Mouse (Mus musculus) right cerebral cortex, postnatal 36 days (tissue): ENCODE measurements around the gene Clec11a.
"Not testable (repeated sequence)": the region's sequence is repeated elsewhere in the genome, so short reads cannot be mapped to it uniquely, and the experiment has no call there.

ENCODE experiments used
- DNase-seq, 2 experiments: peaks; one replicate each; pipeline ENCODE4 v3.0.0; 2022; ENCODE audit warnings: low spot score in 2 of 2, mixed read lengths in 1 of 2

Gene Clec11a

GRCm38 (mm10) chr7:44322290-44322689 lies 15.6 kb upstream of the Clec11a start:
- no peak for DNase-seq

DNA sequence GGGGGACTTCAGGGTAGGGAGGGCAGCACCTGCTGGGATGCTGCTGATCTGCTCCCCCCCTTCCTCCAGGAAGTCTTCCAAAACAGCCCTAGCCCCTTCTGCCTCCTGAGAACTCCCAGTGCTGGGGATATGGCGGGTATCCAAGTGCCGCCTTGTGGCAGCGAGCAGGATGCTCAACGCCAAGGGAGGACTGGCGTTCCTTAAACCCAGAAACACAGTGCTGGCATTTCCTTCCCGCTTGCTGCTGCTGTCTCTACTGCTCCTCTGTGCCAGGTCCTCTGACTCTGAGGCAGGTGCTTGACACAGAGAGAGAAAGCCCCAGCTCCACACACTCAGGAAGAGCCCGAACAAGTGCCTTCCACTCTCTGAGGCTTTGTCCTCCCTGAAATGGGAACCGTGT lies 14.2 kb upstream of the Clec11a start:
- no peak for DNase-seq

GRCm38 (mm10) chr7:44317913-44318312 lies 11.2 kb upstream of the Clec11a start:
- DNase-seq = no peak

GRCm38 (mm10) chr7:44312484-44312883 lies 5.8 kb upstream of the Clec11a start:
- DNase-seq = no peak

GRCm38 (mm10) chr7:44311713-44312304 lies 5.1 kb upstream of the Clec11a start:
- DNase-seq = no peak

GRCm38 (mm10) chr7:44310878-44311712 lies 4.4 kb upstream of the Clec11a start:
- DNase-seq = peak; percentile 73 to 80

GRCm38 (mm10) chr7:44310285-44310877 lies 3.7 kb upstream of the Clec11a start:
- no peak for DNase-seq

DNA sequence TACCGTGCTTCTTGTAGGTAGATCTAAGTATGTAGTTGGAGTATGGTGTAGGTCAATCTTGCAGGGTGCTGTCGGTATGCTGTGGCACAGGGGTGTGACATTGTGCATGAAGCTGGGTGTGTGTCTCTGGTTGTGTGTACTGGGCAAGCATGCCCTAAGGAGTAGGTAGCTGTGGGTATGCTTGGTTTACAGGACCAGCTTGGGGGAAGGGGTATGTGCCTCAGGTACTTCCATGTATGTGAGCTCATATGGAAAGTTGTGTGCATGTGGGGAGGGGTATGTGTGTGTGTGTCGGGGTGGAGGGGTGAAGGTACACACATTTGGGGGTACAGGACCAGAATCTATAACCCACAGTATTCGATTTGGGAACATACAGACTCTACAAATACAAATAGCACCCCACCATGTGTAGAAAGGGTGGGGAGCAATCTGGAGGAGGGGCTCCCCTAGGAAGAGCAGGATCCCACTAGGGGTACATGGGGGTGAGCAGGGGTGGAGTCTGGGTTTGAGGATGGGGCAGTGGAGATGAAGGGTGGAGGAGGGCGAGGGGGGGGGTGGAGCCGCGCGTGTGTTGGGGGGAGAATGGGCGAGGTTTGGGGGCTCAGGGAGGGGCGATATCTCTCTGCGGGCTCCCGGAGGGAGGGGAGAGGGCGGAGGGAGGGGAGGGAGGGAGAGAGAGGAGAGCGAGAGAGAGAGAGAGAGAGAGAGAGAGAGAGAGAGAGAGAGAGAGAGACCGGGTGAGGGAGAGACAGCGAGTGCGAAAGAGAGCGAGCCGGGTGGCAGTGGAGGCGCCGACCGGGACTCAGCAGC lies 3.0 kb upstream of the Clec11a start, which contains the start of gene Shank1:
TSS of gene Shank1 (plus strand) at position 779 of the 810 bp plus-strand sequence.
- DNase-seq = no peak

DNA sequence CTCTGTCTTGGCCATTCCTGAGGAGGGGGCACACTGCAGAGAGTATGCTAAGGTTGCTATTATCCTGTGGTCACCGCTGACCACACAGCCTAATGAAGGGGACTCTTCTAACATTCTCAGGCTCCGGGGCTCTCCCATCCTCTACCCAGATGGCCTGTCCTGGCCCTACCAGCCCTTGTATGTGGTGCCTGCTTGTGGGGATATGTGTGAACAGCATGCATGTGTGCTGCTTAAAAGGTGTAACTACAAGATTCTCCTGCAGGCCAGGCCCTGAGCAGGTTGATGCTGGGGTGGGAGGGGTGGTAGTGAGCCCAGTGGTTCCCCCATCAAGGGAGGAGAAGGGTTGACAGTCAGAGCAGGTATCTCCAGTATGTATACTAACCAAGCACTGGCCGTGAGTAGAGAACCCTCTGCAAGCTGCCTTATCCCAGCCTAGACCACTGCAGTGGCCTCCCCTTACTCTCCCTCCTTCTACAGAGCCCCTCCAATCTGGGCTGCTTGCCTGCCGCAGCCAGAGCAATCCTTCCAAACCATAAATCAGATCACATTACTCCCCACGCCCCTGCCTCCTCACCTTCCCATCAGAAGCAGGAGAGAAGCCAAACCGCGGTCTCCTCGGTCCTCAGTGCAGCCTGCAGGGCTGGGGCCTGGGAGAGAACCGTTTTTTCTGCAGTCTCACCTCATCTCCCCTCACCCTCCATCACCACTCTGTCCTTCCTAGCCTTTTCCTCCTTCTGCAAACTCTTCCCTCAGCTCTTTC lies 739 bp upstream of the Clec11a start:
- no peak for DNase-seq

GRCm38 (mm10) chr7:44305686-44306085 lies 1.0 kb downstream of the Clec11a start:
- DNase-seq = no peak

DNA sequence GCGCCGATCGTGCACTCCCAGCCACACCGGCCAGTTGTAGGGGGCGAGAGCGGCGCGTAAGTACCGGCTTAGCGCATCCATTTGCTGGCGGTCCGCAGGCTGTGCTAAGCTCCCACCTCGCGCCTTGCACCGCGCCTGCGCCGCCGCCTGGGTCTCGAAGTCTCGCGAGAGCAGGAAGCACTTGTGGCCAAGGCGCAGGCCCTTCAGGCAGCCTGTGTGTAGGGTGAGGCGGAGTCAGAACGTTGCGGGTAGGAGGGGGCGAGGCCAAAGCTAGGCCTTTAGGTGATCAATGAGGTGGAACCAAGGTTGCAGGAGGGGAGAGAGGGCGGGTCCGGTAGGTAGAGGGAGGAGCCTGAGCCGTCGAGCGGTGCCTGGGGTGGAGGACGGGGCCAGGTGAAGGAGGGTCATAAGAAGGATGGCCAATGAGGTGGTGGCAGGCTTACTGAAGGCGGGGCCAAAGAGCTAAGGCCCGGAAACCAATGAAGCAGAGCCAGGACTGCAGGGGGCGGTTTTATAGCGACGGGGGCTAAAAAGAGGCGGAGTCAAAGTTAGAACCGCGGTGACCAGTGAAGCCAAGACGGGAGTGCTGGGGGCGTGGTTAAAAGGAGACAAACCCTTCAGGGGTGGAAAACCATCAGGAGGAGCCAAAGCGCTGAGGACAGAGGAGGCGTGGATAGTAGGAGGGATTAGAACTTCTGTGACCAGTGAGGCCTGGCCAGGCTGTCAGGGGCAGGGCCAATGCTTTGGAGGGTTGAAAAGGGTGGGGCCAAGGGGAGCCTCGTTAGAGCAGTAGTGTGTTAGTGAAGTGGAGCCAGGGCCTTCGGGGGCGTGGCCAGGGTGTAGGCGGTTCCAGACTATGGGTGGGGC lies 1.7 kb downstream of the Clec11a start:
- peak; percentile 95 to 96 for DNase-seq

- DNase-seq = no peak
These were observed 2.3 kb downstream of the Clec11a start for GRCm38 (mm10) chr7:44304463-44304774.

GRCm38 (mm10) chr7:44303346-44304340 lies 3.1 kb downstream of the Clec11a start:
- no peak for DNase-seq

- not testable (repeated sequence) for DNase-seq
These were observed 9.2 kb downstream of the Clec11a start for GRCm38 (mm10) chr7:44297501-44297900.

DNA sequence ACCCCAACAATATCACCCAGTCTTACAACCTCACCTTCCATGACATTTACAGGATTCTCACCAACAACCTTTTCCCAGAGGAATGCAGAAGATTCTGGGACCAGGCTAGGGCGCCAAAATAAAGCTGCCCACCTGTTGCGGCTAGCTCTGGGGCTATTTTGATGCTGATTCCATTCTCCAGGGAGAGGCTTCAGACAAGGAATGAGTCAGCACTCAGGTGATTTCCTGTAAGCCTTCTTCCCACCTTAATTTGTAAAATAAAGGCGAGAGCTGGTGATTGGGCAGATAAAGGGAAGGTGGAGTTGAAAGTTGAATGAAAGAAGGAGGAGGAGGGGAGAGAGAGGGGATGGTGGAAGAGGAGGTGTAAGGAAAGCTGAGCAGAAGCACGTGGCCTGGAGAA lies 15.3 kb downstream of the Clec11a start:
- no peak for DNase-seq

DNA sequence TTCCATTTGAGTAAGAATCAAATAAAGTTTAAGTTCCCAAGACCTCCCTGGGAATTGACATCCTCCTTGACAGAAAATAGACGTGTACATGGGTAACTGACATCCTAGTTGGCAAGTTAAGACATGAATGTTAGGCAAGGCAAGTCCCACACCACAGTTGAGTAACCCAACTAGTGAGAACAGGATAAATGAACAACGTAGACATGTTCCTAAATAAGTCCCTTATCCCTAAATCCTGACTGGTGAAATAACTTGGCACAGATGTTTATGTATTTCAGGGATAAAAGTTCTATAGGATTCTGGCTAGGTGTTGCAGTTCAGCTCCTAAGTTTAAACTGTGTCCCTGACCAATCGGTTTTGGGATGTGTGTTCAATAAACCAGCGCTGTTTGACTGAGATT lies 15.7 kb downstream of the Clec11a start:
- DNase-seq = no peak

DNA sequence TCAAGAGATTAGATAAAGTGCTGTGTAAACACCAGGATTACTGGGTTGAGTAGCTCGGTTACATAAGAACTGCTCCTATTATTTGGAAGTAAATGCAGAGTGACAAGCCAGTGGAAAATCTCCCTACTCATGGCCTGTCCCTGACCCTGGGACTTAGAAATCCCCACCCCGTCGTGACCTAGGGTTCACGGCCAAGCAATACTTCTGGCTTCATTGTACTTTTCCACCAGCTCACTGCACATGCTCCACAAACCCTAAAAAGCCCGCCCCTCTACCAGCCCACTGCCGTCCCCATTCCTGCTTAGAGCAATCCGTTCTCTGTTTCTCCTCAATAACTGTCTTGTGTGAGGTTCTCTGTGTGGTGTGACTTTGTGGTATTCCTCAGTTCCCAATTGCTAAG lies 18.9 kb downstream of the Clec11a start:
- no peak for DNase-seq

DNA sequence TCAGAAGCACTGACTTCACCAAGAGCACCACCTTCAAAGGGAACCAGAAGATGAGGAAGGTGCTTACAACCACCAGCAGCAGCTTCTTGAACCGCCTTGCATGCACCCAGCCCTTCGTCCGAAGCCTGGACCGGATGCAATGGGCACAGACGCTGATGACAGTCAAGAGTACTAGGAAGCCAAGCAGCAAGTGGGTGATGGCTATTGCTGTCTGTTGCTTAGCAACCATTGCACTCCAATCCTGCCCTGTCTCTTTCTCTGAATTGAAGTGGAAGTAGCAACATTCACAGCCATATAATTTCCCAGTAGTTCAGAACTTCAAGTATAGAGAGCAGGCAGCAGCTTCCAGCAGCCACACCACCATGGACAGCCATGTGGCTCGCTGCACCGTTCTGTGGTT lies 25.1 kb downstream of the Clec11a start:
- no peak for DNase-seq

DNA sequence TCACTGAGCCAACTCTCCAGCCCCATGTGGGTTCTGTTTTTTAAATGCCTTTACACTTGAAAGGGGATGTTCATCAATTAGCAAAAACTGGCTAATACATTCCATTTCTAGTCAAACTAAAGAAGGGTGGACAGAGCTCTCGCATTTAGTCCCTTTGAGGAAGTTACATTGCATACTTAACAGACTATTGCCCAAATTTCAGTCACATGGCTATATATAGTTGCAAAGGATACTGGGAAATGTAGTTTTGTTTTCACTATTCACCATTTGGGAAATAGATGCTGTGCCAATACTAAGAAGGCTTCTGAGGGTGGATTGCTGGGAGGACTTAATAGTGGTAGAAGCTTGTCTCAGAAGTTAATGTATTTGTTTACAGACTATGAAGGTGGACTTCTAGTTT lies 25.7 kb downstream of the Clec11a start:
- no peak for DNase-seq
